Mouse (Mus musculus): ENCODE results near the gene Cela1. TPM values are rescaled to one million over a fixed set of nuclear protein-coding genes. Genes with fewer than 3 reads are reported as not detected.
A peak's percentile ranks its signal among the peaks of the same experiment; 100 is the strongest.

Gene Cela1
- polyA plus RNA-seq, 2 experiments = 2.6 to 2.8 TPM

DNA sequence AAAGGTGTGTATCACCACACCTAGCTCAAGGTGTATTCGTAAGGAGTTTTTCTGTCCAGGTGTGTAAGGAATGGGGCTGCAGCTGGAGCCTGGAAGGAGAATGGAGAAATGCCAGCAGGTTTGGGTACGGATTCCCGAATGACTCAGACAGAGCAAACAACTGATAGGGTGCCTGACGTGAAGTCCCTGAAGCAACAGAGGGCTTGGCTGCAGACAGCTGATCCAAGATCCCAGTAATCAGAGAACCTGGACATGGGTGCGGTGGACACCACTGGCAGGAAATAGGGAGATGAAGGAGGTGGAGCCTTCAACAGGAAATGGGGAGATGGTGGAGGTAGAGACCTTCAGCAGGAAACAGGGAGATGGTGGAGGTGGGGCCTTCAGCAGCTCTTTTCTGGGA is 55.4 kb downstream of the Cela1 start:
- peaks cover 32% of the 10 kb centered on the region for H3K27me3 ChIP-seq (ENCODE audit: control insufficient read depth, insufficient read depth, low read length)
- H3K9ac ChIP-seq (ENCODE audit: low read depth, low read length, severe bottlenecking) = no peak overlapping the region
- DNase-seq (ENCODE audit: low spot score) (no peak), ATAC-seq (ENCODE audit: low FRiP score, low read depth) (no peak)
- peaks cover 21% of the 10 kb centered on the region for H3K4me1 ChIP-seq (ENCODE audit: control insufficient read depth, insufficient read depth, low read length)
- no peak for TF ChIP-seq POLR2A (IDR thresholded peaks at IDR 0.05; ENCODE audit: borderline replicate concordance, extremely low read depth, insufficient read depth, insufficient read length)
- no peaks in the 10 kb centered on the region for H3K36me3 ChIP-seq (ENCODE audit: control insufficient read depth, insufficient read depth, low read length)
- H3K4me3 ChIP-seq (replicated peaks; ENCODE audit: low read length) = no peak overlapping the region
- H3K27ac ChIP-seq (replicated peaks; ENCODE audit: low read depth, low read length) = no peak overlapping the region
- H3K4me2 ChIP-seq (replicated peaks; ENCODE audit: low read depth, low read length, severe bottlenecking) = no peak overlapping the region
- 87% methylated on average over 5 of the region's 5 CpGs for WGBS
- no peaks in the 10 kb centered on the region for H3K9me3 ChIP-seq (ENCODE audit: control insufficient read depth, low read length)

DNA sequence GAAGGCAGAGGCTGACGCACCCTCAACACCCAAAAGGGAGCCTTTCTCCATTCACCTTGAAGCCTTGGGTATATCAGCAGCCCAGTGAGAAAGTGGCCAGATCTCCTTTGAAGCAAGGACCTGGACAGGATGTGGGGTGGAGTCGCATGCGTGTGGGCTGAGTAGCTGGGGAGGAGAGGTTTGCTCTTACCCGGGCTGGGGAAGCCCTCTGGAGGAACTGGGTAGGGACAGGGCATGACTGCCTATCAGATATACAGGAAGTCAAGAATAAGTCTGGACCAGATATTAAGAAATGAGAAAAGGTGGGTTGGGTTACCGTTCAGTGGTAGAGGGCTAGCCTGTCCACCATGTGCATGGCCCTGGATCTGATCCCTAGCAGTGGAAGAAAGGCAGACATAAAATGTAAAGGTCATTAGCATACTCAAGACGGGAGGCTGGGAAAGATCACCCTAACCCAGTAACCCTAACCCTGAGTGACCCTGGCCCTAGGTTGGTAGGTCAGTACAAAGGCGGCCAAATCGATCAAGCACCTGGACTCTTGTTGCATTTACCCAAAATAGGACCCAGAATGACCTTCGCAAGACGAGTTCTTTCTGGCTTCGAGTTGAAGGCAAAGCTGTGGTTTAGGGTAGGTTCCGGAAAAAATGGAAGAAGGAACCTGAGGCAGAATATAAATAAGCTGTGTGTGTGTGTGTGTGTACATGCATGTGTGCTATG is 56.1 kb downstream of the Cela1 start:
- Histone ChIP-seq H3K4me3 (replicated peaks; ENCODE audit: low read length) (no peak overlapping the region), H3K27me3 (ENCODE audit: control insufficient read depth, insufficient read depth, low read length) (peaks cover 24% of the 10 kb centered on the region), H3K4me2 (replicated peaks; ENCODE audit: low read depth, low read length, severe bottlenecking) (no peak overlapping the region), H3K9me3 (ENCODE audit: control insufficient read depth, low read length) (no peaks in the 10 kb centered on the region), H3K4me1 (ENCODE audit: control insufficient read depth, insufficient read depth, low read length) (peaks cover 15% of the 10 kb centered on the region; the same call in 1 of the 2 replicates), H3K9ac (ENCODE audit: low read depth, low read length, severe bottlenecking) (no peak overlapping the region), H3K27ac (replicated peaks; ENCODE audit: low read depth, low read length) (no peak overlapping the region), H3K36me3 (ENCODE audit: control insufficient read depth, insufficient read depth, low read length) (no peaks in the 10 kb centered on the region)
- ATAC-seq (ENCODE audit: low FRiP score, low read depth) = no peak
- DNase-seq (ENCODE audit: low spot score) = no peak
- 80% methylated on average over 12 of the region's 12 CpGs for WGBS
- no peak for TF ChIP-seq POLR2A (IDR thresholded peaks at IDR 0.05; ENCODE audit: borderline replicate concordance, extremely low read depth, insufficient read depth, insufficient read length)

DNA sequence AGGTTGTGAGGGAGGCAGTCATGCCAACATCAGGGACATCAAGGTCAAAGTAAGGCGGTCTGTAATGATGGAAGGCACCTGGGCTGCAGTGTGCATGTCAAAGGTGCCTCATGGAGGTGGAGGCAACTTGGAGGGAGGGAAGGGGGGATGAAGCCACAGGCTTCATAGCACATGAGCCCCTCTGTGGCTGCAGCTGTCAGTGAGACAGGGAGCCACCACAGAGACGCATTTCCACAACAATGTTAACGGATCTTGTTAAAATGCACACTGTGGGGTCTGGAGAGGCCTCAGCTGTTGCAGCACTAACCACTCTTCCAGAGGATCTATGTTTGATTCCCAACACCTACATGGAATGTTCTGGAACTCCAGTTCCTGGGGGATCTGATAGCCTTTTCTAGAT is 57.6 kb downstream of the Cela1 start:
- DNase-seq (ENCODE audit: low spot score) (no peak), ATAC-seq (ENCODE audit: low FRiP score, low read depth) (no peak)
- H3K27me3 ChIP-seq (ENCODE audit: control insufficient read depth, insufficient read depth, low read length) = peaks cover 10% of the 10 kb centered on the region
- no peak overlapping the region for H3K4me2 ChIP-seq (replicated peaks; ENCODE audit: low read depth, low read length, severe bottlenecking)
- H3K27ac ChIP-seq (replicated peaks; ENCODE audit: low read depth, low read length) = no peak overlapping the region
- peaks cover 8% of the 10 kb centered on the region; the same call in 1 of the 2 replicates for H3K4me1 ChIP-seq (ENCODE audit: control insufficient read depth, insufficient read depth, low read length)
- no peak overlapping the region for H3K9ac ChIP-seq (ENCODE audit: low read depth, low read length, severe bottlenecking)
- WGBS = 55% methylated on average over 3 of the region's 3 CpGs
- no peak for TF ChIP-seq POLR2A (IDR thresholded peaks at IDR 0.05; ENCODE audit: borderline replicate concordance, extremely low read depth, insufficient read depth, insufficient read length)
- H3K36me3 ChIP-seq (ENCODE audit: control insufficient read depth, insufficient read depth, low read length) = no peaks in the 10 kb centered on the region
- no peaks in the 10 kb centered on the region for H3K9me3 ChIP-seq (ENCODE audit: control insufficient read depth, low read length)
- no peak overlapping the region for H3K4me3 ChIP-seq (replicated peaks; ENCODE audit: low read length)

DNA sequence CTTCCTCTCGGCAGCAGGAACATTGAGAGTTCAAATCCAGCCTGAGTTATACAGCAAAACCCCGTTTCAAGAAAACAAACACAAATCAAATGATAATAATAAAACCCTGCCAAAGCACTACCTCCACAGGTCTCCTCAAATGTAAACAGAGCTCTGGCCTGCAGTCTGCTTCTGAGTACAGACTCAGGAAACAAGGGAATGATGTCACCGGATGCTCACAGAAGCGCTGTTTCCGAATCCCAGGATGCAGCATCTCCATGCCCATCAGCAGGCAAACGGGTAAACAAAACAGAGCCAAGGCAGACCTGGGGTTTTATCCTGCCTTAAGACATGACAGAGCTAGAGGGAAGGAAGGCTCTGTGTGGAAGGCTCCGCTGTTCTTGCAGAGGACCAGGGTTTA is 58.9 kb downstream of the Cela1 start:
- no peaks in the 10 kb centered on the region for H3K36me3 ChIP-seq (ENCODE audit: control insufficient read depth, insufficient read depth, low read length)
- WGBS = 46% methylated on average over 7 of the region's 7 CpGs

DNA sequence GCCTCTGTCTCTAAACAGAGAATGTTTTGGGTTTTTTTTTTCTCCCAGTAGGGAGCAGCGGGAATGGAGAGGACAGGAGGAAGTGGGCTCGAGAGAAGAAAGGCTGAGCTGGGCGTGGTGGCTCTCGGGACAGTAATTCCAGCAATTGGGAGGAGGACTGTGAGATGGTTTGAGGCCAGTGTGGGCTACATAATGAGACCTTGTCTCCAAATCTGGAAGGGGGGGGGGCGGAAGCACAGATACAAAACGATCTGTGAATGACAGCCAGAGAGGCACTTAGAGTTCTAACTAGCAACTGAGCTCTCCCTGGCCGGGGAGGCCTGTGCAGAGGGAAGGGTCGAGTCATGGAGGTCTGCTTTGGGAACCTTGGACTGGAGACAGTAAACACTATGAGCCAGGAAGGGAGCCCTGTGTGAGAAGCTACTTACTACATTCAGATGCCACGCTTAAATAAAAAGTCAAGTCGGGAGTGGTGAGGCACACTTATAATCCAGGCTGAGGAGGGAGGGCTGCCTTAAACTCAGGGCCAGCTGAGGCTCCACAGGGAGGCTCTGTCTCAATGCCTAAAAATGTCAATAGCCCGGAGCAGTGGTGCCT is 59.8 kb downstream of the Cela1 start:
- WGBS = 4% methylated on average over 11 of the region's 11 CpGs
- Histone ChIP-seq H3K9ac (ENCODE audit: low read depth, low read length, severe bottlenecking) (0 out of 2 replicates have a peak overlapping the region, but pooled peaks have one; percentile 1), H3K36me3 (ENCODE audit: control insufficient read depth, insufficient read depth, low read length) (no peaks in the 10 kb centered on the region), H3K27me3 (ENCODE audit: control insufficient read depth, insufficient read depth, low read length) (no peaks in the 10 kb centered on the region), H3K4me1 (ENCODE audit: control insufficient read depth, insufficient read depth, low read length) (peaks cover 8% of the 10 kb centered on the region; the same call in 1 of the 2 replicates), H3K4me2 (replicated peaks; ENCODE audit: low read depth, low read length, severe bottlenecking) (no peak overlapping the region; the same call in 1 of the 2 replicates), H3K27ac (replicated peaks; ENCODE audit: low read depth, low read length) (no peak overlapping the region), H3K4me3 (replicated peaks; ENCODE audit: low read length) (no peak overlapping the region), H3K9me3 (ENCODE audit: control insufficient read depth, low read length) (no peaks in the 10 kb centered on the region)
- ATAC-seq (ENCODE audit: low FRiP score, low read depth) = no peak; the same call in 1 of the 2 replicates
- no peak for TF ChIP-seq POLR2A (IDR thresholded peaks at IDR 0.05; ENCODE audit: borderline replicate concordance, extremely low read depth, insufficient read depth, insufficient read length)
- no peak for DNase-seq (ENCODE audit: low spot score)

More for the DNA sequence above, 58.9 kb downstream of the Cela1 start:
- Histone ChIP-seq H3K9ac (ENCODE audit: low read depth, low read length, severe bottlenecking) (no peak overlapping the region), H3K27ac (replicated peaks; ENCODE audit: low read depth, low read length) (no peak overlapping the region), H3K4me1 (ENCODE audit: control insufficient read depth, insufficient read depth, low read length) (peaks cover 8% of the 10 kb centered on the region; the same call in 1 of the 2 replicates), H3K9me3 (ENCODE audit: control insufficient read depth, low read length) (no peaks in the 10 kb centered on the region), H3K4me2 (replicated peaks; ENCODE audit: low read depth, low read length, severe bottlenecking) (no peak overlapping the region), H3K4me3 (replicated peaks; ENCODE audit: low read length) (no peak overlapping the region), H3K27me3 (ENCODE audit: control insufficient read depth, insufficient read depth, low read length) (no peaks in the 10 kb centered on the region)
- DNase-seq (ENCODE audit: low spot score) (no peak), ATAC-seq (ENCODE audit: low FRiP score, low read depth) (no peak)
- no peak for TF ChIP-seq POLR2A (IDR thresholded peaks at IDR 0.05; ENCODE audit: borderline replicate concordance, extremely low read depth, insufficient read depth, insufficient read length)

All from limb, embryonic 14.5 days (tissue).